Mouse (Mus musculus) CH12F3 (cell line): ENCODE measurements around the gene Gcsam.

ENCODE experiments used
- in situ Hi-C: fragments of 300-500 bp; cut with MboI; formaldehyde crosslinking; loops from 2 replicates; pipeline ENCODE4 v1.14.3; 2020; ENCODE audit warnings: low sequenced_read_pairs

The Gcsam gene

DNA sequence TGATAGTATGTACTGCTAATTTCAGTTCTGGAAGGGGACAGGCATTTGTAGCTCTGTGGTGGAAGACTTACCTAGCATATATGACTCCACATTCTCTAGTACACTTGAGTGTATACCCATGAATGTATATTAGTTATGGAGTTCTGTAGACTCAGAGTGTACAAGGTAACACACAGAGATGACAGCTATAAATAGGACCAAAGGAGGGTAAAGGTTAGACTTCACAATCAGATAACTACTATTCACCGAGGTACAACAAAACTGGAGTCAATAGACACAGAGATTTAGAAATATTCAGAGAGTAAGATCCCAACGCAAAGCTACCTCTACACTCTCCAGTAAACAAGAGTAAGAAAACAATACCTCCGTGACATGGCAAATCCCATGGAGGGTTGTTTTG lies 33.8 kb downstream of the Gcsam start:
- in situ Hi-C loops = loop anchor here (25.0 kb wide), 1 partner anchor 907 kb away; the partner anchor contains the start of gene Gtpbp8

GRCm38 (mm10) chr16:45644380-45644779 lies 34.2 kb downstream of the Gcsam start:
- in situ Hi-C loops = loop anchor here (25.0 kb wide), 1 partner anchor 907 kb away; the partner anchor contains the start of gene Gtpbp8

DNA sequence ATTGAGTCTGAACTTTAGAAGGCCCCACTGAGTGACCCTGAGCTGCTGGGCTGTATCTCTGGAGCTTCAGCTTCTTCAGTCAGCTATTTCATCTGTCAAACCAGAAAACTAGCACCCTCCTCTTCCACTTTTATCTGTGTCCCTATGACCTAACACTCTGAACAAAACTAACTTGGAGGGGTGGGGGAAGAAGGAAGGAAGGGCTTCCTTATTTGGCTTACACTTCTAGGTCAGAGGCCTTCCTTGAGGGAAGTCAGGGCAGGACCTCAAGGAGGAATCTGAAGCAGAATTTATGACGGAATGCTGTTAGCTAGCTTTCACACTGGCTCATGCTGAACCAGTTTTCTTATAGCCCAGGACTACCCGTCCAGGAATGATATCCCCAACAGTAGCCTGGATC lies 41.3 kb downstream of the Gcsam start:
- in situ Hi-C loops = no loop called here

DNA sequence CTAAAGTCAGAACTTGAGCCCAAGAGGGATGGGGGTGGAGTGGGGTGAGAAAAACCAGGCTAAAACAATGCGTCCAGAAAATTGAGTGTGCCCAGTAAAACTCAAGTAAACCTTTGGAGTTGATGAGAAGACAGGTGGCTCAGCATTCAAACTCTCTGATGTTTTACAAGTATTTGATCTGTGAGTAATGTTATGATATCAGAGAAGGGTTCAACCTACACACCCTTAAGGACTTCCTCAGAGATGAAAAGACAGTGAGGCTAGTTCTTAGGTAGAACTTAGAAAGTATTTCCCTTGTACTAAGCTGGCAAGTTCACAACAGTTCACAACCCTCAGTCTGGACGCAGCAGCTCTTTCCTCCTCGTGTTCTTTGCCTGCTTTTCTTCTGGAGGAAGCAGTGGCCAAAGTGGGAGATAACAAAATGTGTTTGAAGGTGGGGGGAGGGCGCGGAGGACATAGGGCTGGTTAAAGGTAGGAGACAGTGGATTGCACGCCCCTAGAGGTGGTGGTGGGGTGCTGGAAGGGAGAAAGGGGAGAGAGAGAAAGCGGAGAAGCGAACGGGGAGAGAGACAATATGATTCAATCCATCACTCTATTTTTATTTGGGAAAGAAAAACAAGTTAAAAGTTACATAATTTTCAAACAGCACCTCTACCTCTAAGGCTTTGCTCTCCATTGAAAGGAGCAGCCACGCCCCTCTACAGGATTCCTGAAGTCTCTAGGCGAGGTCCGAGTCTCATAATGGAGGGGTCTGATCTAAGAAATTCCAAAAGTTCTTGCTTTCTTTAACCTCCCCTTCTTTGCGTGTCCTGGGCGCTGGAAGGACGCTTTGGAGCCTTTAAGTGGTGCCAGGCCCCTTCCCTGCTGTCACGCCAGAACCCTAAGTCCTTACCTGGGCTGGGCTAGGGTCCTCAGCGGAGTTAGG lies 43.1 kb downstream of the Gcsam start:
- in situ Hi-C loops = no loop called here

DNA sequence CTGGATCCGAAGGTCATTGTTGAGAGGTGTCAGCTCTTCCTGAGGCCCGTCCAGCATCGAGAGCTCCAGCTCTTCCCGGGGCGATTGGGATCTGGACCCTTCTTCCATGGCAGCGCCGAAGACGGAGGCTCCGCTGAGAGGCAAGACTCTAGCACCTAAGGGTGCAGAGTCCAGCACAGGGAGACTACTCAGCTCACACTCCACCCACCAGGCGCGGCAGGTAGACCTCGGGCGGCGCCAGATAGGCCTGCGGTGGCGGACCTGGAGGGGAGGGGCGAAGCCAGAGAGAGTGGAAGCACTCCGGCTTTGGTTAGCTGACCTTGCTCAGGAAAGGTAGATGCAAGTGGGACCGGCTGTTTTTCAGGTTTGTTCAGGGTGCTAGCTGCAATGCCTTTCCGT lies 43.8 kb downstream of the Gcsam start, which contains the start of gene BC016579:
Gene BC016579 (minus strand): TSS at position 135 of the 399 bp plus-strand sequence.
- in situ Hi-C loops = no loop called here

GRCm38 (mm10) chr16:45654465-45654864 lies 44.3 kb downstream of the Gcsam start:
- in situ Hi-C loops = no loop called here

DNA sequence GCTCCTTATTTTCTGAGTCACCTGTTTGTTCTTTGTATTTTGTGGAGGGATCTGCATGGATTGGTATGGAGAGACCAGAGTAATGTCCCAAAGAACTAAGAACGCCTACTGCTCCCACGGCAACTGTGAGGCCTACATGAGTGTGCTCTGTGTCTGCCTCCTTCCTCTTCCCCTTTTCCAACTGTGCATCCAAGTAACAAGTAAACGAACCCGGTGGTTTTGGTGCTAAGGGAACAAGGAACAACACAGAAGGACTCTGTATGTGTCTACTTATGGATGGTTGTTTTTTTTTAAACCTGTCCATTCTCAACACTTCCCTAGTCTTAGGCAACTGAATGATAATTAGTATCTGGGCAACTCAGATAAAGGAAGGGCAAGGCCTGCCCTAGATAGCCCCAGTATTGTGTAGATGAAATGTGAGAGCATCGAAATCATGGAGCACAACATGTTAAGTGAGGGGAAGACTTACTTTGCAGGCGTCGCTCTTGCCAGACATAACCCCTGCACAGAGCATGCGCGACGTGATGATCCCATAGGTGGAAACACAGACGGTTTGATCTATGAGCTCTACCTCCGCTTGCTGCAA lies 47.5 kb downstream of the Gcsam start:
- in situ Hi-C loops = no loop called here

DNA sequence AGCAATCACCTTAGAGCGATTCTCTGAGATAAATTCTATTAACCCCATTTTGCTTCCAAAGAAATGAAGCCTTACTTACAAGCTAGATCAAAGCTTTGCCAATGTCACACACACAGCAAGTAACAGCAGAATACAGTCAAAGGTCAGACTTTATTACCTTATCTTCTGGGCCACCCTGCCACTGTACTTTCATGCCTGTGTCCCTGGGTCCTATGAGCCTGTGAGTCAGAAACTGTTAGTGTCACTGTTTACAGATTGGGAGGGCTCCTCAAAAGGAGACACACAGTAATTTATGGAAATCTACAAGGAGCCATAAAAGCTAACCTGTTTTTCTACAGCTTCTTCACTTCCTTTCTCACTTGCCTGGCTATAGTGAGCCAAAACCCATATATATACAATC lies 48.1 kb downstream of the Gcsam start:
- in situ Hi-C loops = no loop called here

GRCm38 (mm10) chr16:45659596-45659995 lies 49.4 kb downstream of the Gcsam start:
- in situ Hi-C loops = no loop called here

GRCm38 (mm10) chr16:45662381-45662780 lies 52.2 kb downstream of the Gcsam start:
- in situ Hi-C loops = no loop called here

DNA sequence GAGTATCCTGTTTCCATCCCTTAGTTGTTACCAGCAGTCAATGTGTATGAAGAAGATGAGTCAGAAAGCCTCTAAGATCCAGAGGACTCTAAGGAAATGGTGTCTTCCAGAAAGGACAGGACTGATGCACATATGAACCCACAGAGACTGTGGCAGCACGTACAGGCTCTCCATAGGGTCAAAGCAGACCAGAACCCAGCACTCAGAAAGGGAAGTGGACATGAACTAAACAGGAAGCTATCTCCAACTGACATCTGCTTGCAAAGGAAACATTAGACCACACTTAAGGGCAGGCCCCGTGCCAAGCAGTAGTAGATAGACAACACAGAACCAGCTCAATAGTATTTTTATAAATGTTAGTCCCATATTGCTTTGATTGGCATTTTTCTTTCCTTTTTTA lies 56.0 kb downstream of the Gcsam start:
- in situ Hi-C loops = no loop called here

GRCm38 (mm10) chr16:45668178-45668577 lies 58.0 kb downstream of the Gcsam start:
- in situ Hi-C loops = no loop called here

- in situ Hi-C loops = no loop called here
These were observed 59.8 kb downstream of the Gcsam start for GRCm38 (mm10) chr16:45670005-45670404.
